Mouse (Mus musculus): ENCODE measurements around the gene Kdm5a. TPM values are rescaled to one million over a fixed set of nuclear protein-coding genes. Genes with fewer than 3 reads are reported as not detected.

The Kdm5a gene
- polyA plus RNA-seq, 1 experiment from 2014 or later: 38.9 TPM

Other genes with a start within 250 kb of the Kdm5a start
- 0.27 TPM in 1 of 2 replicates, not detected in the other for gene D330020A13Rik, start 69.8 kb upstream of the Kdm5a start, polyA plus RNA-seq (2016; fragmentation: Nextera tagmentation; extraction: Ambion mirVana)
- 0.40 and 0.79 TPM in 2 replicates for gene B4galnt3, start 69.6 kb upstream of the Kdm5a start, polyA plus RNA-seq (2016; fragmentation: Nextera tagmentation; extraction: Ambion mirVana)
- gene Ccdc77, start 250 bp downstream of the Kdm5a start, polyA plus RNA-seq (2016; fragmentation: Nextera tagmentation; extraction: Ambion mirVana): 23.0 and 24.7 TPM in 2 replicates
- 4.6 and 6.5 TPM in 2 replicates for gene Il17ra, start 99.1 kb downstream of the Kdm5a start, polyA plus RNA-seq (2016; fragmentation: Nextera tagmentation; extraction: Ambion mirVana)
- 0.03 and 0.07 TPM in 2 replicates for gene Tmem121b, start 129.7 kb downstream of the Kdm5a start, polyA plus RNA-seq (2016; fragmentation: Nextera tagmentation; extraction: Ambion mirVana)
- gene Hdhd5, start 167.2 kb downstream of the Kdm5a start, polyA plus RNA-seq (2016; fragmentation: Nextera tagmentation; extraction: Ambion mirVana): 20.5 and 20.6 TPM in 2 replicates